Mouse (Mus musculus) kidney, postnatal 0 days (tissue): ENCODE results near the gene Nsmce4a. TPM values are rescaled to one million over a fixed set of nuclear protein-coding genes. Genes with fewer than 3 reads are reported as not detected.
A peak's percentile ranks its signal among the peaks of the same experiment; 100 is the strongest.
"Not testable (repeated sequence)": the region's sequence is repeated elsewhere in the genome, so short reads cannot be mapped to it uniquely, and the experiment has no call there.

Experiments
- ATAC-seq: fragments of 200-750 bp; cut with Nextera tagmentation; replicated peaks from 2 replicates; pipeline ENCODE4 v1.8.0; 2017; ENCODE audit warnings: low read depth, moderate number of reproducible peaks, moderate TSS enrichment, moderate library complexity; ENCODE audit not compliant: low FRiP score
- DNase-seq: peaks from one replicate; pipeline ENCODE4 v3.0.0-alpha.2; 2016; ENCODE audit warnings: low spot score
- H3K27ac ChIP-seq: fragments of 300-500 bp; sonication (generic); 2 replicates; pipeline ENCODE4 v1.5.1; 2014; ENCODE audit warnings: mild to moderate bottlenecking
- H3K27me3 ChIP-seq: fragments of 300-500 bp; sonication (generic); 2 replicates; pipeline ENCODE4 v1.6.1; 2014; ENCODE audit warnings: low read length, mixed read lengths; ENCODE audit not compliant: insufficient read depth
- H3K36me3 ChIP-seq: fragments of 300-500 bp; sonication (generic); 2 replicates; pipeline ENCODE4 v1.6.1; 2014; ENCODE audit warnings: low read length, mixed read lengths; ENCODE audit not compliant: insufficient read depth
- H3K4me1 ChIP-seq: fragments of 300-500 bp; sonication (generic); replicated peaks from 2 replicates; pipeline ENCODE4 v1.6.1; 2014; ENCODE audit warnings: antibody characterized with exemption, low read length, mixed read lengths; ENCODE audit not compliant: insufficient read depth
- H3K4me2 ChIP-seq: fragments of 300-500 bp; sonication (generic); 2 replicates; pipeline ENCODE4 v1.6.1; 2014; ENCODE audit warnings: mild to moderate bottlenecking, low read length, moderate library complexity, mixed read lengths
- H3K4me3 ChIP-seq: fragments of 300-500 bp; sonication (generic); replicated peaks from 2 replicates; pipeline ENCODE4 v1.5.1; 2014; ENCODE audit warnings: low read depth, low read length
- H3K9ac ChIP-seq: fragments of 300-500 bp; sonication (generic); 2 replicates; pipeline ENCODE4 v1.6.1; 2014; ENCODE audit warnings: low read depth, low read length
- H3K9me3 ChIP-seq: fragments of 300-500 bp; sonication (generic); replicated peaks from 2 replicates; pipeline ENCODE4 v1.6.1; 2016; ENCODE audit warnings: low read length, inconsistent platforms, mixed read lengths
- CTCF ChIP-seq: IDR thresholded peaks from 2 replicates; pipeline ENCODE4 v1.5.1; 2016; ENCODE audit warnings: antibody characterized with exemption, low read depth, mild to moderate bottlenecking, moderate library complexity
- WGBS: fragments of 180-500 bp; shearing (Covaris S2); extraction: QIAGEN DNeasy Blood & Tissue Kit; methylation state at CpG from one replicate; pipeline ENCODE4 v1.1.7; 2014; 5-methylcytosine and 5-hydroxymethylcytosine counted together
- polyA plus RNA-seq: library from polyadenylated mRNA; unstranded; fragments of >200 nt; fragmentation: Nextera tagmentation; extraction: Ambion mirVana; gene quantifications from 2 replicates; pipeline ENCODE4 v1.2.1, GENCODE M21; 2015

Nsmce4a gene
- polyA plus RNA-seq, 1 experiment from 2014 or later = 179 TPM

DNA sequence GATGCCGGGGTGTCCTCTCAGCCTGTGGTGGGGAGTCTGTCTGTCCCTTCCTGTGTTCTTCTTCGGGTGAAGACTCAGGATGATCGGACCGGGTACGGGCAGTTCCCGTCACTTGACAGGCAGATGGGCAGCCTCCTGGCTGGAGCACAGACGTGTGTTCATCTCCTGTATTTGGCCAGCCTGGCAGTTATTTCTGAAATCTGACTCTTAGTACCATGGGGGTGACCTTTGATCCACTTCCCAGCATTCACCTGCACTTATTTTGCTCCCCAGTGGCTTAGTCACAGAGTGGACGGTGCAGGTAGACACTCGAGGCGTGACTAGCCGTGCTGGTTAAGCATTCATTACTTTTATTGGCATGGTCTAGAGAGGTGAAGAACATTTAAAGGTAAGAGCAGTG lies 20.1 kb upstream of the Nsmce4a start:
- not testable (repeated sequence) for H3K27ac ChIP-seq, H3K9me3 ChIP-seq, H3K27me3 ChIP-seq, H3K4me3 ChIP-seq, DNase-seq, H3K9ac ChIP-seq, H3K4me1 ChIP-seq, H3K4me2 ChIP-seq, H3K36me3 ChIP-seq
- ATAC-seq = peak; percentile 63
- no CpG with 5 or more reads among the region's 11 CpGs for WGBS

DNA sequence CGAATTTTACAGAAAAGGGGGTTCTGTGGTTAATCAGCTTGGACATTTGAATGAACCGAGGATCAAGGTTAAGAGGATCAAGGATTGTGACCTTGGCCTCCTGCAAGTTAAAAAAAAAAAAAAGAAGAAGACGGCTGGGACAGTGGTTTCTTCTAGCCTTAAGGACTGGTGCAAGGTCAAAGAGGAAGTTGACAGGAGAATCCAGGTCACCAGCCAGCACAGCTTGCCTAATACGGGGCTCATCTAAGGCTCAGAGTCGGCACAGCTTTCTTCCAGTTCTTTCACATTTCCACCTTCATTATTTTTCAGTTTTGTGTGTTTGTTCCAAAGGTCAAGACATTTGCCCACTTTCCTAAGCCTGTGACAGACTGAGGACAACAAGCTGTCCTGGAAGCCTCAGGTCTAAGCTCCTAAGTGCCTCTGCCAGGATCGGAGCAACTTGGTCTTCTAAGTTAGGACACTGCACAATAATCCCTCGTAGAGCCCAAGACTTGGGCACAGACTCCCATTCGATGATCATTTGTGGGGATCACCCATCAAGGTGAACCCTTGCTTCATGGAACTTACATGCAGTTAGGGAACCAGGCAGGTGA lies 18.0 kb upstream of the Nsmce4a start:
- H3K27ac ChIP-seq = no peak overlapping the region; the same call in 1 of the 2 replicates
- H3K4me3 ChIP-seq = no peak overlapping the region
- H3K4me2 ChIP-seq = no peak overlapping the region
- no peak for DNase-seq
- no peaks in the 10 kb centered on the region for H3K27me3 ChIP-seq
- no peak for ATAC-seq
- no peaks in the 10 kb centered on the region for H3K36me3 ChIP-seq
- no peaks in the 10 kb centered on the region for H3K9me3 ChIP-seq
- TF ChIP-seq CTCF = no peak
- WGBS = 71% methylated on average over 8 of the region's 8 CpGs
- H3K9ac ChIP-seq = no peak overlapping the region
- no peaks in the 10 kb centered on the region for H3K4me1 ChIP-seq

DNA sequence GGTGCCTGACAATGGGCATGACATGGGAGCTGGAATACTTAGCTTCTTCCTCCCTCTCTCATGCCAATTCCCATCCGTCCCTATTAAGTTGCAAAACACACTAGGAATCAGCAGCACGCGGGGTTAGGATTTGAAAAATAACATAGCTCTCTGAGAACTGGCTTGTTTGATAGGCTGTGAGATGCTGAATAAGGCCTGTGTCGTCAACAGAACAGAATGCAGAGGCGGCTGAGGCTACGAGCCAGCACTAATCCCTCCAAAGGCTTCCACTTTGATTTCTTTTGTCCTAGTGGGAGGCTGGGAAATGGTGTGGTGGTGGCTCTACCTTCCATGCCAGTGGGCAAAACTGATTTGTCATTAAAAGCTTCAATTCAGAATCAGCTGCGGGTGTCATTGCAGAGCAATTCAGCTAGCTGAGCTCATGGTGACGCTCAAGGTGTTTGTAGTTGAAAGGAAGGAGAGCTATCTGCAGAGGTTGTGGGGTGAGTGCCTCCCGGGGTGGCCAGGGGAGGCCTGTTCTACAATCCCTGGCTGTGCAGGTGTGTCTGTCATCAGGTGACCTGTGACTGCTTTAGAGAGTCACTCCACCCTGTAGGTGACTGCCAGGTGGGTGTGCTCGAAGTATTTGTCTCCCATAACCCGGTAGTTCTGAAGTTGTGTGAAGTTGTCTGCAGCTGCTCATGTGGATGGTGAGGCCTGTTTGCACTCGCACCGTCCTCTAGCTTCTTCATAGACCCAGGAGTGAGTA lies 17.3 kb upstream of the Nsmce4a start:
- WGBS = 75% methylated on average over 13 of the region's 13 CpGs
- Histone ChIP-seq H3K27ac (no peak overlapping the region), H3K9me3 (no peaks in the 10 kb centered on the region), H3K4me1 (no peaks in the 10 kb centered on the region), H3K4me3 (no peak overlapping the region), H3K27me3 (no peaks in the 10 kb centered on the region), H3K4me2 (no peak overlapping the region), H3K9ac (no peak overlapping the region), H3K36me3 (no peaks in the 10 kb centered on the region)
- TF ChIP-seq CTCF = no peak
- ATAC-seq = no peak
- DNase-seq = no peak

DNA sequence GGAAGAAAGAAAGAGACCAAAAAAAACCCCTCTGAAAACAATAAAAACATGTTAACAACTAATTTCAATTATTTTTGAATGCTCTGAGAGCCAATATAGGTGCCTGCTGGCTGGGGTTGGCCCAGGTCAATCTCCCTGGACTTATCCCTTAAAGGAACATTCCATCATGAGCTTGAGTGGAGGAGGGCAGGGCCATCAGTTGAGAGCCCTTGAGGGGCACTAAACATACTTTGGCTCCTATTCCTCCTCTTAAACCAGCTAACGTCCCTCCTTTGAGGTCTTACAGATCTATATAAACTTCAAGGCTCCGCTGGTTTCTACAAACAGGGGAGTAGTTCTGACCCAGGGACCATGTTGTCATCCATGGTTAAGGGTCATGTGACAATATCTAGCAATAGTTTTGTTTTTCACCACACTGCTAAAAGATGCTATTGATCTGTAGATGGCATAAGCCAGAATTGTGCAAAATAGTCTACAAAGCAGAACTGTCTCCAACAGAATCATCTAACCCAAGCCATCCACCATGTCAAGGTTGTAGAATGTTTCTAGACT lies 13.7 kb upstream of the Nsmce4a start:
- ATAC-seq = no peak

DNA sequence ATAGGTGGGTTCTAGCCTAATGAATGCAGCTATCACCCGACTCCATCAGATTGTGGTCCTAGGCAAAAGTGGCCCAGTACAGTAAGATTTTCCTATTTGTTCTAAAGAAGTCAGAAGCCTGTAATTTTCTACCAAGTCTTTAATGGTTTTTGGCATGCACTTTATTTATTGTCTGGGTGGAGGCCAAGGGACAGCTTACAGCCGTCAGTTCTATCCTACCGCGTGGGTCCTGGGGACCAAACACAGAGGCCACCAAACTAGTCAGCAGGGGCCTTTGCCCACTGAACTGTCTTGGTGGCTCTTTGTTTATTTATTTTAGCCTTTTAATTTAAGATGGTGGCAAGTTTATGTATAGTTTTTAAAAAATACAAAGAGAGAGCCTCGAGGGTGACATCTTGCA lies 5.7 kb upstream of the Nsmce4a start:
- DNase-seq = peak; percentile 48
- 46% methylated on average over 5 of the region's 5 CpGs for WGBS
- Histone ChIP-seq H3K36me3 (no peaks in the 10 kb centered on the region), H3K4me3 (no peak overlapping the region), H3K27me3 (no peaks in the 10 kb centered on the region), H3K9ac (no peak overlapping the region), H3K4me2 (no peak overlapping the region), H3K27ac (no peak overlapping the region), H3K9me3 (no peaks in the 10 kb centered on the region), H3K4me1 (0 out of 2 replicates have a peak, but pooled peaks cover 5% of the 10 kb centered on the region)
- no peak for ATAC-seq
- no peak for TF ChIP-seq CTCF

More for the DNA sequence above, 13.7 kb upstream of the Nsmce4a start:
- DNase-seq = no peak
- Histone ChIP-seq H3K4me3 (no peak overlapping the region), H3K27ac (no peak overlapping the region), H3K9ac (no peak overlapping the region), H3K4me2 (no peak overlapping the region), H3K36me3 (no peaks in the 10 kb centered on the region), H3K9me3 (no peaks in the 10 kb centered on the region), H3K4me1 (no peaks in the 10 kb centered on the region), H3K27me3 (no peaks in the 10 kb centered on the region)
- WGBS = 77% methylated on average over 2 of the region's 2 CpGs
- no peak for TF ChIP-seq CTCF

DNA sequence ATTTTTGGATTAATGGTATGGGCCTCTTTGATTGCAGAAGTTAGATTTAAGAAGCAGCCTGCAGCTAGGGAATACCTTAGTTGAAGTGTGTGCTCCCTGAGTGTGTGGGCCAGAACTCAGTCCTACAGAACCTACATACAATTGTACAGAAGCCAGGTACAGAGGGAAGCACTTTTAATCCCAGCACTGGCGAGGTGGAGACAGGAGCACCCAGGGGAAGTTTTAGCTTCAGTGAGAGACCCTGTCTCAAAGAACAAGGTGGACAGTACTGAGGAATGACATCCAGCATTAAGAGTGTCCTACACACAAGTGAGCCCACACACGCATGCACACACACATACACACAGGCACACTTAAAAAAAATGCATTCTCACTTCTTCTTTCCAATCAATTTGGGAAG lies 5.1 kb upstream of the Nsmce4a start:
- no peak for ATAC-seq
- Histone ChIP-seq H3K9me3 (no peaks in the 10 kb centered on the region), H3K27me3 (no peaks in the 10 kb centered on the region), H3K36me3 (no peaks in the 10 kb centered on the region), H3K4me2 (peak overlapping the region; percentile 44; the same call in 1 of the 2 replicates), H3K4me1 (0 out of 2 replicates have a peak, but pooled peaks cover 5% of the 10 kb centered on the region), H3K9ac (no peak overlapping the region), H3K4me3 (no peak overlapping the region), H3K27ac (peak overlapping the region; percentile 32; the same call in 1 of the 2 replicates)
- 79% methylated on average over 2 of the region's 2 CpGs for WGBS
- no peak for TF ChIP-seq CTCF
- no peak for DNase-seq
